Mouse (Mus musculus) CH12.LX (cell line): ENCODE data around the gene Btg1. TPM values are rescaled to one million over a fixed set of nuclear protein-coding genes. Genes with fewer than 3 reads are reported as not detected.

Experiments used
- DNase-seq: peaks from one replicate; pipeline ENCODE4 v3.0.0-alpha.2; 2013; ENCODE audit errors: extremely low read depth
- H3K27ac ChIP-seq: 2 replicates; pipeline ENCODE4 v1.5.1; 2012; ENCODE audit warnings: low read depth, mild to moderate bottlenecking, control low read depth, moderate library complexity; ENCODE audit not compliant: insufficient read depth
- H3K27me3 ChIP-seq: replicated peaks from 2 replicates; pipeline ENCODE3; 2012; ENCODE audit warnings: inconsistent platforms
- H3K36me3 ChIP-seq, 2 experiments: replicated peaks in 1 of 2; 2 replicates each; pipeline versions ENCODE3 to v1.6.1; 2012; ENCODE audit warnings: inconsistent platforms in 1 of 2, low read length in 1 of 2, mild to moderate bottlenecking in 1 of 2, mixed read lengths in 1 of 2, moderate library complexity in 1 of 2; ENCODE audit not compliant: control insufficient read depth in 1 of 2, insufficient read depth in 1 of 2
- H3K4me1 ChIP-seq, 2 experiments: 2 replicates each; pipeline ENCODE4 v1.6.1; 2012; ENCODE audit warnings: inconsistent platforms in 1 of 2, moderate library complexity in 1 of 2; ENCODE audit not compliant: insufficient read depth in 2 of 2, control insufficient read depth in 1 of 2
- H3K4me2 ChIP-seq: 2 replicates; pipeline ENCODE4 v1.6.1; 2012; ENCODE audit warnings: low read depth, mild to moderate bottlenecking, control low read depth; ENCODE audit not compliant: poor library complexity, insufficient read depth, severe bottlenecking
- H3K4me3 ChIP-seq, 3 experiments: fragments of 150-350 bp in 1 of 3; sonication (generic) in 1 of 3; replicated peaks in 1 of 3; 2 replicates each; pipeline versions ENCODE3 to v1.5.1; 2011 to 2012; ENCODE audit warnings: low read depth in 2 of 3, low read length in 2 of 3, mild to moderate bottlenecking in 2 of 3, moderate library complexity in 2 of 3, control low read depth in 1 of 3, improper control_type of control experiment in 1 of 3, inconsistent platforms in 1 of 3, mixed read lengths in 1 of 3; ENCODE audit not compliant: poor library complexity in 1 of 3
- H3K79me2 ChIP-seq: replicated peaks from 2 replicates; pipeline ENCODE4 v1.6.1; 2012; ENCODE audit warnings: mild to moderate bottlenecking, moderate library complexity; ENCODE audit not compliant: control insufficient read depth, poor library complexity, insufficient read depth, severe bottlenecking; ENCODE audit errors: extremely low read depth
- H3K9ac ChIP-seq: 2 replicates; pipeline ENCODE4 v1.6.1; 2012; ENCODE audit warnings: low read depth, mild to moderate bottlenecking, control low read depth, moderate library complexity; ENCODE audit not compliant: insufficient read depth
- H3K9me3 ChIP-seq: replicated peaks from 2 replicates; pipeline ENCODE3; 2012; ENCODE audit warnings: low read length, inconsistent platforms, mixed read lengths
- CTCF ChIP-seq, 2 experiments: IDR thresholded peaks in 1 of 2; conservative IDR thresholded peaks in 1 of 2; 2 replicates each; pipeline ENCODE4 v1.5.1; 2011 to 2012; ENCODE audit warnings: low read depth in 2 of 2, low read length in 2 of 2, improper control_type of control experiment in 1 of 2, inconsistent platforms in 1 of 2, mild to moderate bottlenecking in 1 of 2, moderate library complexity in 1 of 2
- E2F4 ChIP-seq: IDR thresholded peaks from 2 replicates; pipeline ENCODE4 v1.6.1; 2011; ENCODE audit warnings: low read depth, low read length, improper control_type of control experiment; ENCODE audit not compliant: insufficient replicate concordance
- EP300 ChIP-seq: IDR thresholded peaks from 2 replicates; pipeline ENCODE4 v1.6.1; 2011; ENCODE audit warnings: low read length, improper control_type of control experiment
- ETS1 ChIP-seq: conservative IDR thresholded peaks from 2 replicates; pipeline ENCODE4 v1.6.1; 2012; ENCODE audit warnings: low read depth, mild to moderate bottlenecking, inconsistent platforms, low read length, improper control_type of control experiment, moderate library complexity
- HCFC1 ChIP-seq: IDR thresholded peaks from 2 replicates; pipeline ENCODE4 v1.6.1; 2012; ENCODE audit warnings: low read depth, mild to moderate bottlenecking, inconsistent platforms, low read length, improper control_type of control experiment
- JUN ChIP-seq: IDR thresholded peaks from 2 replicates; pipeline ENCODE4 v1.6.1; 2011; ENCODE audit warnings: low read depth, mild to moderate bottlenecking, low read length, improper control_type of control experiment, moderate library complexity; ENCODE audit not compliant: insufficient read depth
- MAX ChIP-seq: IDR thresholded peaks from 2 replicates; pipeline ENCODE4 v1.6.1; 2011; ENCODE audit warnings: low read length, improper control_type of control experiment
- MEF2A ChIP-seq: IDR thresholded peaks from 2 replicates; pipeline ENCODE4 v1.6.1; 2014; ENCODE audit warnings: low read depth, mild to moderate bottlenecking, inconsistent platforms, low read length, improper control_type of control experiment, borderline replicate concordance
- MXI1 ChIP-seq: IDR thresholded peaks from 2 replicates; pipeline ENCODE4 v1.6.1; 2011; ENCODE audit warnings: mild to moderate bottlenecking, low read depth, low read length, improper control_type of control experiment
- NELFE ChIP-seq: IDR thresholded peaks from 2 replicates; pipeline ENCODE4 v1.6.1; 2011; ENCODE audit warnings: low read depth, low read length, improper control_type of control experiment
- NRF1 ChIP-seq: IDR thresholded peaks from 2 replicates; pipeline ENCODE4 v1.6.1; 2014; ENCODE audit warnings: low read depth, mild to moderate bottlenecking, inconsistent platforms, low read length, improper control_type of control experiment, moderate library complexity
- PAX5 ChIP-seq: IDR thresholded peaks from 2 replicates; pipeline ENCODE4 v1.6.1; 2012; ENCODE audit warnings: low read length, inconsistent platforms, mixed read lengths
- POLR2A ChIP-seq: IDR thresholded peaks from 2 replicates; pipeline ENCODE4 v1.6.1; 2011; ENCODE audit warnings: low read depth, mild to moderate bottlenecking, improper control_type of control experiment, low read length
- RAD21 ChIP-seq: IDR thresholded peaks from 2 replicates; pipeline ENCODE4 v1.6.1; 2011; ENCODE audit warnings: low read depth, mild to moderate bottlenecking, low read length, improper control_type of control experiment, moderate library complexity
- RCOR1 ChIP-seq: conservative IDR thresholded peaks from 2 replicates; pipeline ENCODE4 v1.6.1; 2012; ENCODE audit warnings: low read depth, mild to moderate bottlenecking, inconsistent platforms, low read length, improper control_type of control experiment
- SIN3A ChIP-seq: IDR thresholded peaks from 2 replicates; pipeline ENCODE4 v1.6.1; 2012; ENCODE audit warnings: low read length, improper control_type of control experiment, inconsistent platforms
- SMC3 ChIP-seq: IDR thresholded peaks from 2 replicates; pipeline ENCODE4 v1.6.1; 2011; ENCODE audit warnings: low read depth, low read length, improper control_type of control experiment
- TBP ChIP-seq: conservative IDR thresholded peaks from 2 replicates; pipeline ENCODE4 v1.6.1; 2011; ENCODE audit warnings: low read depth, low read length, improper control_type of control experiment
- USF1 ChIP-seq: IDR thresholded peaks from 2 replicates; pipeline ENCODE4 v1.6.1; 2014; ENCODE audit warnings: low read depth, mild to moderate bottlenecking, inconsistent platforms, low read length, improper control_type of control experiment
- ZC3H11A ChIP-seq: IDR thresholded peaks from 2 replicates; pipeline ENCODE4 v1.6.1; 2012; ENCODE audit warnings: low read depth, mild to moderate bottlenecking, inconsistent platforms, low read length, improper control_type of control experiment
- ZKSCAN1 ChIP-seq: IDR thresholded peaks from 2 replicates; pipeline ENCODE4 v1.6.1; 2012; ENCODE audit warnings: low read depth, inconsistent platforms, low read length, improper control_type of control experiment, borderline replicate concordance
- ZMIZ1 ChIP-seq: IDR thresholded peaks from 2 replicates; pipeline ENCODE4 v1.6.1; 2012; ENCODE audit warnings: low read depth, mild to moderate bottlenecking, inconsistent platforms, low read length, improper control_type of control experiment
- ZNF384 ChIP-seq: IDR thresholded peaks from 2 replicates; pipeline ENCODE4 v1.6.1; 2012; ENCODE audit warnings: low read depth, low read length, improper control_type of control experiment, inconsistent platforms
- dilution Hi-C: fragments of 300-500 bp; cut with MboI; formaldehyde crosslinking; loops from 2 replicates; pipeline ENCODE4 v1.14.3; 2020; ENCODE audit warnings: low sequenced_read_pairs; ENCODE audit not compliant: extremely low pct_unique_long_range_greater_than_20kb, extremely low pct_ligation_motif_present
- in situ Hi-C: fragments of 300-500 bp; cut with MboI; formaldehyde crosslinking; loops from 3 replicates; pipeline ENCODE4 v1.14.3; 2019; ENCODE audit warnings: low sequenced_read_pairs, low pct_ligation_motif_present, low pct_unique_long_range_greater_than_20kb, mixed read lengths
- polyA plus RNA-seq: library from polyadenylated mRNA; unstranded; fragments of >175 nt; gene quantifications from 2 replicates; pipeline ENCODE4 v1.2.1, GENCODE M21; 2012; ENCODE audit warnings: low read depth; ENCODE audit not compliant: insufficient read length
- total RNA-seq, 2 experiments: library from RNA; depleted of rRNA; stranded (reverse); fragments of 300-350 nt in 1 of 2; fragments of >200 nt in 1 of 2; gene quantifications; 2 replicates each; pipeline ENCODE4 v1.2.3; 2012 to 2014

Btg1 gene
- total and polyA plus RNA-seq, 3 experiments: 15.8 to 25.1 (median 20.5) TPM

GRCm38 (mm10) chr10:96579436-96579835, 37.4 kb upstream of the Btg1 start:
- H3K4me3 ChIP-seq: no peak overlapping the region
- no peak for DNase-seq
- in situ Hi-C loops (no loop called here), dilution Hi-C loops (no loop called here)
- no peaks in the 10 kb centered on the region for H3K79me2 ChIP-seq
- no peak overlapping the region for H3K9ac ChIP-seq
- H3K36me3 ChIP-seq: no peaks in the 10 kb centered on the region
- TF ChIP-seq ZNF384 (no peak), EP300 (no peak), HCFC1 (no peak), POLR2A (no peak), MEF2A (no peak), ETS1 (no peak), E2F4 (no peak), JUN (no peak), CTCF (conservative IDR thresholded peaks at IDR 0.05 in 1 of 2, IDR thresholded peaks at IDR 0.05 in 1 of 2; ENCODE audit: low read depth in 2 of 2, low read length in 2 of 2) (no peak), RAD21 (no peak), MAX (no peak), SMC3 (no peak), RCOR1 (no peak), ZKSCAN1 (no peak), NELFE (no peak), ZC3H11A (no peak), SIN3A (no peak), PAX5 (no peak), MXI1 (no peak)
- no peaks in the 10 kb centered on the region for H3K27me3 ChIP-seq
- peaks cover 0 to 3% of the 10 kb centered on the region in 2 experiments; a peak in 1 of 4 replicates for H3K4me1 ChIP-seq
- no peak overlapping the region for H3K27ac ChIP-seq
- H3K4me2 ChIP-seq: no peak overlapping the region
- no peaks in the 10 kb centered on the region for H3K9me3 ChIP-seq

DNA sequence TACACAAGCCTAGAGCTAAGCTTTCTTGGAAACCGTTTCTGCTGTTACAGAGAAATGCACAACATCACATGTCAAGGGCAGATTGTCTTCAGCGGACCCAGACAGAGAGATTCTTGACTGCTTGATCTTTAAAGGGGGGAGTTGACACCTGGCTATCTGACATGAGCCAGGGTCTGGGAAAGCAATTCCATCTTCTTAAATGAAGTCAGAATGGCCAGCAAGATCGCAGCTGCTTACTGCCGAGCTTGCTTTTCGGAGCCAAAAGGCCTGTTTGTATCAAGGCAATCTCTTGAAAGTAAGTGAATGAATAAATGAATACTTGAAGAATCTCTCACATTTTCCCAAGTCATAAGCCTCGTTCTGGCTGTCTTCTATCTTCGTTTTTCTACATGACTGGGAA, 36.6 kb upstream of the Btg1 start:
- no peak overlapping the region for H3K27ac ChIP-seq
- peaks cover 0 to 1% of the 10 kb centered on the region in 2 experiments; a peak in 1 of 4 replicates for H3K4me1 ChIP-seq
- in situ Hi-C loops (no loop called here), dilution Hi-C loops (no loop called here)
- H3K9ac ChIP-seq: no peak overlapping the region
- no peak for TF ChIP-seq USF1
- no peak for TF ChIP-seq PAX5
- TF ChIP-seq CTCF (conservative IDR thresholded peaks at IDR 0.05 in 1 of 2, IDR thresholded peaks at IDR 0.05 in 1 of 2; ENCODE audit: low read depth in 2 of 2, low read length in 2 of 2): no peak
- TF ChIP-seq ZC3H11A: no peak
- TF ChIP-seq MAX: no peak
- no peak for TF ChIP-seq NRF1
- TF ChIP-seq HCFC1: no peak
- no peak for TF ChIP-seq TBP
- no peak for TF ChIP-seq ZNF384
- TF ChIP-seq ZMIZ1: no peak
- TF ChIP-seq ZKSCAN1: no peak
- no peak for TF ChIP-seq SMC3
- no peak for TF ChIP-seq RAD21
- H3K27me3 ChIP-seq: no peaks in the 10 kb centered on the region
- H3K36me3 ChIP-seq: no peaks in the 10 kb centered on the region
- no peaks in the 10 kb centered on the region for H3K9me3 ChIP-seq
- no peak for DNase-seq
- no peak overlapping the region for H3K4me3 ChIP-seq
- H3K79me2 ChIP-seq: no peaks in the 10 kb centered on the region
- H3K4me2 ChIP-seq: no peak overlapping the region
